Mouse (Mus musculus): ENCODE measurements around the gene Fas.

DNA sequence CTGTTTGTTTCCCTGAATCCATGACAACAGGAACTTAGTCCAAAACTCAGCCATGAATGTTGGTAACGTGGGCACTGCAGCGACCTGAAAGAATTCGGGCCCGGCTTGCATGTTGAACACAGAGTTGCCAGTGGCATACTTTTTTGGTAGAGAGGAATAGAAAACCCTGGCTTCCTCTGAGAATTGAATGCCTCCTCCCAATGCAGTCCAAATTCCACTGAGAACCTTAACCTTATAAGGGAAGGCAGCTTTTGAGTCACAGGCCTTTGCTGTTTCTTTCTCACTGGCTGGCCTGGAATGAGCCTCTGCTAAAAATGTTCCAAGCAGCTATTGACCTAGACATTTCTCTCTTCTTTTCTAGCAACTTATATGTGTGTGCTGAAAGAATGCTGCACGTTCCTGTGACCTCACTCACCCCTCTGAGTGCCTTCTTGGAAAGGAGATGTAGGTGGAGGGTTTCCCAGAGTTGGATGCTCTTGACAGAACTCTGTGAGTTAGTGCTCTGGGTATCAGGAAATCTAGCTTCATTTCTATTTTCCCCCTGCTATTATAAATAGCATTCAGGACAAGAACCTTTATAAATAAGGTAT lies 24.8 kb upstream of the Fas start:
- no peak for TF ChIP-seq EP300 (IDR thresholded peaks at IDR 0.05)
- TF ChIP-seq CTCF (IDR thresholded peaks at IDR 0.05) = no peak

All from lung, postnatal 0 days (tissue).